Mouse (Mus musculus) lung, adult 10 weeks (tissue): ENCODE data around the gene Psmd1. TPM values are rescaled to one million over a fixed set of nuclear protein-coding genes. Genes with fewer than 3 reads are reported as not detected.

Experiments used
- polyA plus RNA-seq: library from polyadenylated mRNA; stranded (reverse); fragments of 350-450 nt; fragmentation: Illumina TruSeq; extraction: RNeasy Lipid Tissue Mini Kit (QIAGEN cat#74804); gene quantifications from one replicate; pipeline ENCODE4 v1.2.3, GENCODE M21; 2014; ENCODE audit warnings: low read depth, low replicate concordance; ENCODE audit not compliant: insufficient read depth

Psmd1 gene
- 44.3 TPM for polyA plus RNA-seq

DNA sequence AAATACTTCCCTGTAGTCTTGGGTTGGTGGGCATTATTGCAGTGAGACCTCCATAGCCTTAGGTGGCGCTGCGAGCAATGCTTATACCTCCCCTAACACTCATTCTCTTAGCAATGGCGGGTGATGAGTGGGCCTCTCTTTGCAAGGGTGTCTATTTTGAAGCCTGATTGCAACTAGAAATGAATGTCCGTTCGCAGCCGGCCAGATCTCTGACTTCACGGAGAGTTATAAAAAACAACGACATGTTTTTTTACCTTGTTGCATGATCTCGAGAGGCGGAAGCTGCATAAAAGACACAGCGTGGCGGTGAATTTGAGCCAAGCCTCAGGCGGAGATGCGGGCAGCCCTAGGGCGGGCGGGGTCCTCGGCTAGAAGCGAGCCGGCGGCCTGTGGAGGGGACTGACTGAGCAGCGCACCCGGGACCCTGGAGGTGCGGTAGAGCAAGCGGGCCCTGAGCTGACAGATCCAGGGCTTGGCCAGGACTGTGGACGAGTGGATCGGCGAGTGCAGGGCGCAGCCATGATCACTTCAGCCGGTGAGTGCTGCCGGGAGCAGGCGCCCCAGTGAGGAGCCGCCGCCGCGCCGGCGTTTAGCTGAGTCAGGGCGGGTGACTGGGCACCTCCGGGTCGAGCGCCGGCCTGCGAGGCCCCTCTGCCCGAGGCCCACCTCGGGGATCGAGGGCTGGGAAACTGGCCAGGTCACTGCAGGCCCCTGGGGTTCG, at the start of gene Psmd1:
Psmd1 (plus strand) TSS at position 117 of the 721 bp plus-strand sequence.

GRCm38 (mm10) chr1:86016516-86016915, 47.7 kb upstream of the Psmd1 start, which contains the start of gene Spata3:
TSS of gene Spata3 (plus strand) at chr1:86016816.

GRCm38 (mm10) chr1:86045848-86046805, 18.1 kb upstream of the Psmd1 start, which contains the start of gene 2810459M11Rik:
TSS of gene 2810459M11Rik (plus strand) at chr1:86045863.

GRCm38 (mm10) chr1:86111779-86112178, 47.6 kb downstream of the Psmd1 start, which contains the start of gene Htr2b:
TSS of gene Htr2b (minus strand) at chr1:86111970.

GRCm38 (mm10) chr1:86133337-86133736, 69.2 kb downstream of the Psmd1 start, which contains the start of gene Gm21972:
TSS of gene Gm21972 (plus strand) at chr1:86133637.

GRCm38 (mm10) chr1:86154133-86154823, 90.1 kb downstream of the Psmd1 start, which contains the start of gene Armc9:
TSS of gene Armc9 (plus strand) at chr1:86154780.

Other genes starting within 250 kb of the Psmd1 start
- gene Itm2c, start 170.1 kb upstream of the Psmd1 start, polyA plus RNA-seq, result 128 TPM
- not detected for gene 4933407L21Rik, start 135.9 kb upstream of the Psmd1 start, polyA plus RNA-seq
- gene Gpr55, start 103.4 kb upstream of the Psmd1 start, polyA plus RNA-seq, result 0.50 TPM
- gene Spata3, start 47.6 kb upstream of the Psmd1 start, polyA plus RNA-seq, result not detected
- 0.25 TPM for gene 2810459M11Rik, start 18.5 kb upstream of the Psmd1 start, polyA plus RNA-seq
- gene Htr2b, start 47.6 kb downstream of the Psmd1 start, polyA plus RNA-seq, result 0.79 TPM
- not detected for gene Gm21972, start 69.2 kb downstream of the Psmd1 start, polyA plus RNA-seq
- gene Armc9, start 90.4 kb downstream of the Psmd1 start, polyA plus RNA-seq, result 3.0 TPM
- gene B3gnt7, start 238.4 kb downstream of the Psmd1 start, polyA plus RNA-seq, result 4.5 TPM